Mouse (Mus musculus): ENCODE results near the gene Mphosph9. TPM values are rescaled to one million over a fixed set of nuclear protein-coding genes. Genes with fewer than 3 reads are reported as not detected.

The Mphosph9 gene
- polyA plus RNA-seq, 1 experiment = 2.4 TPM

- Histone ChIP-seq H3K4me2 (ENCODE audit: low read depth) (no peak overlapping the region), H3K79me2 (ENCODE audit: control insufficient read depth, insufficient read depth) (no peaks in the 10 kb centered on the region), H3ac (ENCODE audit: control insufficient read depth, insufficient read length) (no peak overlapping the region), H3K4me3 (no peak overlapping the region), H3K36me3 (ENCODE audit: control insufficient read depth, insufficient read depth) (no peaks in the 10 kb centered on the region), H3K27me3 (ENCODE audit: control insufficient read depth, insufficient read depth, insufficient read length) (no peaks in the 10 kb centered on the region)
- TF ChIP-seq SRF (IDR thresholded peaks at IDR 0.05; ENCODE audit: control insufficient read depth, insufficient read length, low read depth) (no peak), CEBPB (IDR thresholded peaks at IDR 0.05; ENCODE audit: insufficient read depth, poor library complexity, severe bottlenecking) (no peak), MYOD1 (IDR thresholded peaks at IDR 0.05; ENCODE audit: control insufficient read depth in 1 of 3, insufficient read length in 2 of 3, low read depth in 2 of 3) (no peak), REST (IDR thresholded peaks at IDR 0.05; ENCODE audit: insufficient read depth, insufficient read length) (no peak), TCF3 (IDR thresholded peaks at IDR 0.05; ENCODE audit: insufficient read length, low read depth) (no peak), USF1 (IDR thresholded peaks at IDR 0.05; ENCODE audit: low read depth) (no peak), MAX (IDR thresholded peaks at IDR 0.05; ENCODE audit: low read depth) (no peak), TCF12 (IDR thresholded peaks at IDR 0.05; ENCODE audit: insufficient read depth, poor library complexity, severe bottlenecking) (no peak), MYOG (IDR thresholded peaks at IDR 0.05; ENCODE audit: control insufficient read depth in 1 of 3, insufficient read depth in 1 of 3, insufficient read length in 2 of 3, low read depth in 2 of 3) (no peak), POLR2AphosphoS2 (IDR thresholded peaks at IDR 0.05; ENCODE audit: insufficient read length, low read depth) (no peak), E2F4 (IDR thresholded peaks at IDR 0.05; ENCODE audit: insufficient read depth) (no peak), POLR2A (IDR thresholded peaks at IDR 0.05; ENCODE audit: insufficient read length, low read depth) (no peak)
Measured at GRCm38 (mm10) chr5:124210281-124211016, 117.3 kb downstream of the Mphosph9 start.

DNA sequence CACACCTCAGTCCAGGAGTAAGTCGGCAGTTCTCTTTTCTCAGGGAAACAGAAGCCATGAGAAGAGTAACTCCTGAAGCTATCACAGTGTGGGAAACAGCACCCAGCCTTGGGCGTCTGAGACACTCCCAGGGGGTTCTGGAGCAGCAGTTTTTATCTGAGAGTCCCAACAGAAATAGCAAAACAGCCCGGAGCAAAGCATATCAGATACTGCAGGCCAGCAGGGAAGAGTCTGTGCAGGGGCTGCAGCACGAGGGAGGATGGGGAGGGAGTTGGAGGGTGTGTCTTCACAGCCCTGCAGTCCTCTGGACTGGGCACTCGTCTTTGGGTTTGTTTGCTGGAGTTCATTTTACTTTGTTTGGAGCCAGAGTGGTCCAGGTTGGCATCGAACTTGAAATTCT is 117.9 kb downstream of the Mphosph9 start:
- H3K36me3 ChIP-seq (ENCODE audit: control insufficient read depth, insufficient read depth) = no peaks in the 10 kb centered on the region
- no peak overlapping the region for H3ac ChIP-seq (ENCODE audit: control insufficient read depth, insufficient read length)
- H3K4me2 ChIP-seq (ENCODE audit: low read depth) = no peak overlapping the region
- H3K27me3 ChIP-seq (ENCODE audit: control insufficient read depth, insufficient read depth, insufficient read length) = no peaks in the 10 kb centered on the region
- TF ChIP-seq E2F4 (IDR thresholded peaks at IDR 0.05; ENCODE audit: insufficient read depth) (no peak), MAX (IDR thresholded peaks at IDR 0.05; ENCODE audit: low read depth) (no peak), REST (IDR thresholded peaks at IDR 0.05; ENCODE audit: insufficient read depth, insufficient read length) (no peak), MYOD1 (IDR thresholded peaks at IDR 0.05; ENCODE audit: control insufficient read depth in 1 of 3, insufficient read length in 2 of 3, low read depth in 2 of 3) (no peak), USF1 (IDR thresholded peaks at IDR 0.05; ENCODE audit: low read depth) (no peak), POLR2AphosphoS2 (IDR thresholded peaks at IDR 0.05; ENCODE audit: insufficient read length, low read depth) (no peak), MYOG (IDR thresholded peaks at IDR 0.05; ENCODE audit: control insufficient read depth in 1 of 3, insufficient read depth in 1 of 3, insufficient read length in 2 of 3, low read depth in 2 of 3) (no peak), SRF (IDR thresholded peaks at IDR 0.05; ENCODE audit: control insufficient read depth, insufficient read length, low read depth) (no peak), CEBPB (IDR thresholded peaks at IDR 0.05; ENCODE audit: insufficient read depth, poor library complexity, severe bottlenecking) (no peak), POLR2A (IDR thresholded peaks at IDR 0.05; ENCODE audit: insufficient read length, low read depth) (no peak), TCF3 (IDR thresholded peaks at IDR 0.05; ENCODE audit: insufficient read length, low read depth) (no peak), TCF12 (IDR thresholded peaks at IDR 0.05; ENCODE audit: insufficient read depth, poor library complexity, severe bottlenecking) (no peak)
- H3K4me3 ChIP-seq = no peak overlapping the region
- no peaks in the 10 kb centered on the region for H3K79me2 ChIP-seq (ENCODE audit: control insufficient read depth, insufficient read depth)

DNA sequence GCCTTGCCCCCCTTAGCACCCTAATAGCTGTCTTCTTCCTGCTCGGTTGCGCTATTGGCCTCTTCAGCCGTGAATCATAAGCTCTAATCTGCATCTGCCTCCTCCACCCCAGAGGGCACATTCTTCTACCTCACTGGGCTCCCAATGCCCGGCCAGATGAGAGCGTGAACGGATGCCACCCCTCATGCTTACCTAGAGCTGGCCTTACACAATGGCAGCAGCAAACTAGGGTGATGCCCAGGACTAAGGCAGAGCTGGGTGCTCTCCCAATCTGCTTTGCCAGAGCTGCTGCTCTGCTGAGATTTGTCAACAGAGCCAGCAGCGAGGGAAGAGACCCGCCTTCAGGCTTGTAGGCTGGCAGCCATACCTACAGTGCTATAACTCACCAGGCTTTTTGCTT is 119.7 kb downstream of the Mphosph9 start:
- Histone ChIP-seq H3ac (ENCODE audit: control insufficient read depth, insufficient read length) (no peak overlapping the region), H3K4me2 (ENCODE audit: low read depth) (no peak overlapping the region), H3K27me3 (ENCODE audit: control insufficient read depth, insufficient read depth, insufficient read length) (no peaks in the 10 kb centered on the region), H3K4me3 (no peak overlapping the region), H3K79me2 (ENCODE audit: control insufficient read depth, insufficient read depth) (no peaks in the 10 kb centered on the region), H3K36me3 (ENCODE audit: control insufficient read depth, insufficient read depth) (no peaks in the 10 kb centered on the region)
- TF ChIP-seq TCF12 (IDR thresholded peaks at IDR 0.05; ENCODE audit: insufficient read depth, poor library complexity, severe bottlenecking) (no peak), POLR2A (IDR thresholded peaks at IDR 0.05; ENCODE audit: insufficient read length, low read depth) (no peak), USF1 (IDR thresholded peaks at IDR 0.05; ENCODE audit: low read depth) (no peak), E2F4 (IDR thresholded peaks at IDR 0.05; ENCODE audit: insufficient read depth) (no peak), MAX (IDR thresholded peaks at IDR 0.05; ENCODE audit: low read depth) (no peak), TCF3 (IDR thresholded peaks at IDR 0.05; ENCODE audit: insufficient read length, low read depth) (no peak), POLR2AphosphoS2 (IDR thresholded peaks at IDR 0.05; ENCODE audit: insufficient read length, low read depth) (no peak), CEBPB (IDR thresholded peaks at IDR 0.05; ENCODE audit: insufficient read depth, poor library complexity, severe bottlenecking) (no peak), MYOD1 (IDR thresholded peaks at IDR 0.05; ENCODE audit: control insufficient read depth in 1 of 3, insufficient read length in 2 of 3, low read depth in 2 of 3) (no peak), REST (IDR thresholded peaks at IDR 0.05; ENCODE audit: insufficient read depth, insufficient read length) (no peak), SRF (IDR thresholded peaks at IDR 0.05; ENCODE audit: control insufficient read depth, insufficient read length, low read depth) (no peak), MYOG (IDR thresholded peaks at IDR 0.05; ENCODE audit: control insufficient read depth in 1 of 3, insufficient read depth in 1 of 3, insufficient read length in 2 of 3, low read depth in 2 of 3) (no peak)

DNA sequence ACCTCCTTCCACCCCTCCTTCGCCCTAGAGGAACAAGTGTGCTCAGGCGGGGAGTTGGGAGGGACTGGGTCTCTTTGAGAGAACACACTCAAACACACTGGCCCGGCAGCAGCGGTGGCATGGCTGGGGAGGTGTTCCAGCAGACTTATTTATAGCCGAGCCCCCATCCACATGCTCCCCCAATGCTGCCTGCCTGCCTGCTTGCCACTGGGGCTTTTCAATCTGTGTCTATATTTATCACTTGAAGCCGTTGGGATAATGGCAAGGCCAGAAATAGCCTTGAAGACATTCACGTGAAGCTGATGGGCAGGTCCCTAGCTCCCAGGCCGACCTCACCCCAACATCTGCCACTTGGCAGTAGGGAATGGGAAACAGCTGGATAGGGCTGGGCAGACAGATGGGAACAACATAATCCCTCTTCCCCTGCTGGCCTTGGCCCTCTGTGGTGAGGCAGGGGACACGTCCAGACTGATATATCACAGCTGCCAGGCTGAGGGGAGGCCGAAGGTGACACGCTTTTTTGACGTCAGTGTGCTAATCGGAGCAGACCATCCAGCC is 121.2 kb downstream of the Mphosph9 start:
- Histone ChIP-seq H3K36me3 (ENCODE audit: control insufficient read depth, insufficient read depth) (no peaks in the 10 kb centered on the region), H3K79me2 (ENCODE audit: control insufficient read depth, insufficient read depth) (no peaks in the 10 kb centered on the region), H3K4me2 (ENCODE audit: low read depth) (peak overlapping the region; percentile 16), H3ac (ENCODE audit: control insufficient read depth, insufficient read length) (no peak overlapping the region), H3K27me3 (ENCODE audit: control insufficient read depth, insufficient read depth, insufficient read length) (no peaks in the 10 kb centered on the region), H3K4me3 (no peak overlapping the region)
- TF ChIP-seq TCF12 (IDR thresholded peaks at IDR 0.05; ENCODE audit: insufficient read depth, poor library complexity, severe bottlenecking) (peak; percentile 70), POLR2AphosphoS2 (IDR thresholded peaks at IDR 0.05; ENCODE audit: insufficient read length, low read depth) (no peak), MYOD1 (IDR thresholded peaks at IDR 0.05; ENCODE audit: control insufficient read depth in 1 of 3, insufficient read length in 2 of 3, low read depth in 2 of 3) (peak; percentile 43 to 93 (median 91)), USF1 (IDR thresholded peaks at IDR 0.05; ENCODE audit: low read depth) (no peak), MAX (IDR thresholded peaks at IDR 0.05; ENCODE audit: low read depth) (no peak), MYOG (IDR thresholded peaks at IDR 0.05; ENCODE audit: control insufficient read depth in 1 of 3, insufficient read depth in 1 of 3, insufficient read length in 2 of 3, low read depth in 2 of 3) (peak; percentile 73 to 87 (median 84)), TCF3 (IDR thresholded peaks at IDR 0.05; ENCODE audit: insufficient read length, low read depth) (peak; percentile 66)
